Mouse (Mus musculus): ENCODE measurements around the gene Antxr1.

The Antxr1 gene

GRCm38 (mm10) chr6:87101955-87102353, 233.7 kb downstream of the Antxr1 start:
- no peak for TF ChIP-seq GATA4 (IDR thresholded peaks at IDR 0.05; ENCODE audit: insufficient replicate concordance, low read length)

DNA sequence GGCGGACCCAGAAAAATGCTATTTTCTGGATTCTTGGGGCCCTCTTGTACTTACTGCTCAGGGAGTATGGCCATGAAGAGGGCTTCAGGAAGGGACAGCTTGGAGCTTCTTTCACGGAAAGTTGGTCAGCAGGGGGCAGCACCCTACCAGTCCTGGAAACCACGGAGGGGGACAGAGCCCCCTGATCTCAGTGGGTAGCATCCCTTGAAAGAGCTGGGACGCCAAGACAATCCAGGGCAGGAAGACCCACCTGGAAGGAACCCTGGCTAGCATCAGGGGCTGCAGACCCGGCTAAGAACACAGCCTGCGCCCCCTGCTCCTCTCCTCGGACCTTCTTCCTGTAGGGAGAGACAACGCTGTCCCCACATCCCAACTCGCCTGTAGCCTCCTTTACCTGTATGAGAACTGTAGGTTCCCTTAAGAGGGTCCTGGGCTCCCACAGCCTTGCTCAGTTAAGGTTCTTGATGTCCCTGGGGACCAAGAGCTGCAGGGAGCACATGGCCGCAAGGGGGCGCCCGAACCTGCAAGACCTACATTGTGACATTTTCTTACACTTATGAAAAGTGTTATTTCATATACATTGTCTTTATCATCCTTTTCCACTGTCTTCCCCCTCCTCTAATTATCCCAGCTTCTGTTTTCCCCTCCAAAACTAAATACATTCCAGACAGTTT, 234.2 kb downstream of the Antxr1 start:
- no peak for TF ChIP-seq GATA4 (IDR thresholded peaks at IDR 0.05; ENCODE audit: insufficient replicate concordance, low read length)

- TF ChIP-seq GATA4 (IDR thresholded peaks at IDR 0.05; ENCODE audit: insufficient replicate concordance, low read length) = no peak
Observed at GRCm38 (mm10) chr6:87100297-87101020, 235.2 kb downstream of the Antxr1 start.

GRCm38 (mm10) chr6:87099671-87100296, 235.8 kb downstream of the Antxr1 start:
- TF ChIP-seq GATA4 (IDR thresholded peaks at IDR 0.05; ENCODE audit: insufficient replicate concordance, low read length) = no peak

DNA sequence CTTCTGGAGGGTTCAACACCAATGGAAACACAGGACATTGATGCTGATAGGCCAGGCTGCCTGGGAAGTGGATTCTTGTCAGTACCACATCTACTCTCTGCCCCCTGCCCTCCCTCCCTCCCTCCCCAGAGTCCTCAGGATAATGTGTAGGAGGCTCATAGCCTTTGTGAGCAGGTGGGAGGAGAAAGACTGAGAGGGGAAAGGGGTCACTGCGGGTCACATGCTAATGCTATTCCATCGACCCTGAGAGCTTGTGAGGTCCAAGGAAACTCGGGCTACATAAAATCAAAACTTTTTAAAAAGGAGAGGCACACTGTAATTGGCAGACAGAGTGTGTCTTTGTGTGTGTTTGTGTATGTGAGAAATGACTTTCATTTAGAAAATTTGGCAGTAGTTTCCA, 236.4 kb downstream of the Antxr1 start:
- no peak for TF ChIP-seq GATA4 (IDR thresholded peaks at IDR 0.05; ENCODE audit: insufficient replicate concordance, low read length)

DNA sequence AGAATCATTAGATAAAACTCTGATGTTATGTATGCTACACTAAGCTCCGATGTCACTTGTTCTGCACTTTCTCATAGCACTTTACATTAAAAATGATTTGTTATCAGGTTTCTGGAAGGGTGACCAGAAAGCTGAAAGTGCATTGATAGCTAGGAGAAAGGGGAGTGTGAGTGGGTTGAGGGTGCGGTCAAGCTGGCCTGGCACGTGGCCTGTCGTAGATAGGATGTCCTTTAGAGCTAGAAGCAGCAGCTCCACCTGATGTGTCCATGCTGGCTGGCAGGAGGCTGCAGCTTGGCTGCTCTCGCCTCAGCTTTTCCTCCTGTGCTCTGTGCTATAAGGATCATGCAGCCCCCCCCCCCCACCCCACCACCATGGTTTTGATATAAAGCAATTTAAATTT, 243.1 kb downstream of the Antxr1 start:
- TF ChIP-seq GATA4 (IDR thresholded peaks at IDR 0.05; ENCODE audit: insufficient replicate concordance, low read length) = no peak

- TF ChIP-seq GATA4 (IDR thresholded peaks at IDR 0.05; ENCODE audit: insufficient replicate concordance, low read length) = no peak
Observed at GRCm38 (mm10) chr6:87090877-87091276, 244.7 kb downstream of the Antxr1 start.

- TF ChIP-seq GATA4 (IDR thresholded peaks at IDR 0.05; ENCODE audit: insufficient replicate concordance, low read length) = no peak
Observed at GRCm38 (mm10) chr6:87088356-87088755, 247.3 kb downstream of the Antxr1 start.

DNA sequence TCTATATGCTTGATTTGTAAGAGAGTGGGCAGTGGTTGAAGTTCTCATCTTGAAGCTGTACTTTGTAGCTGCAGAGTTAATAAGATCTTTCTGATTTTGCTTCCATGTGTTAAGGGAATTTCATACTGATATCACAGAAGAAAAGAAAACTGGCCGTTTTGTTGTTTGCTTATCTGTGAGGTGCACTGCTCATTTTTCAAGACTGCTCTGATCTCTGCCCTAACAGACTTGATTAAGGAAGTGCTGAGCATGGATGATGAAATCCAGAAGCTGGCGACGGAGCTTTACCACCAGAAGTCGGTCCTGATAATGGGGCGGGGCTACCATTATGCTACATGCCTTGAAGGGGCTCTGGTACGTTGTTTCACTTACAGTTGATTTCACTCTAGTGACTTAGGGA, 250.6 kb downstream of the Antxr1 start:
- no peak for TF ChIP-seq GATA4 (IDR thresholded peaks at IDR 0.05; ENCODE audit: insufficient replicate concordance, low read length)
